Mouse (Mus musculus) right cerebral cortex, postnatal 36 days (tissue): ENCODE data around the gene Olfr97.

ENCODE experiments used
- DNase-seq, 2 experiments: peaks; one replicate each; pipeline ENCODE4 v3.0.0; 2022; ENCODE audit warnings: low spot score in 2 of 2, mixed read lengths in 1 of 2

Gene Olfr97

DNA sequence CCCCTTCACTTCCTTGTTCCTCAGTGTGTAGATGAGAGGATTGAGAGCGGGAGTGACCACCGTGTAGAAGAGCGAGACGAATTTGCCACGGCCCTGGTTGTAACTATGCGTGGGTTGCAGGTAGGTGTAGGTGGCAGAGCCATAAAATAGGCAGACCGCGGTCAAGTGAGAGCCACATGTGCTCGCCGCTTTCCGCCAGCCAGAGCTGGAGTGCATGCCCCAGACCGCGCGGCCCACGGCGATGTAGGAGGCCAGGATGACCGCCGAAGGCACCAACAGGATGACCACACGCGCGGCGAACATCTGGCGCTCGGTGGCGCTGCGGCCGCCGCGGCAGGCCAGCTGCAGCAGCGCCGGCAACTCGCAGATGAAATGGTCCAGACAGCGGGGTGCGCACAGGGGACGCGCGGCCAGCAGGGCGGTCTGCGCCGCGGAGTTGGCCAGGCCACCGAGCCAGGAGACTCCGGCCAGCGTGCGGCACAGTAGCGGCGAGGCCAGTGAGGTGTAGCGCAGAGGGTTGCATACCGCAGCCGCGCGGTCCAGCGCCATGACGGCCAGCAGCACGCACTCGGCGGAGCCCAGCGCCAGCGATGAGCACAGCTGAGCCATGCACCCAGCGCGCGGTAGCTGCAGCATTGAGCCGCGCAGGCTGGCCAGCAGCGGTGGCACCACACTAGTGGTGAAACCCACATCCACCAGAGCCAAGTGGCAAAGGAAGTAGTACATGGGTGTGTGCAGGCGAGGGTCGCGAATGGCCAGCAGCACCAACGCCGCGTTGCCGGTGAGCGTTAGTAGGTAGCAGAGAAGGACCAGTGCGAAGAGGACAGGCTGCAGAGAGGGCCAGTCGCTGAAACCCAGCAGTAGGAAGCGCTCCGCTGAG, 40.0 kb downstream of the Olfr97 start:
- peak in 1 of 2 experiments; percentile 12 for DNase-seq

DNA sequence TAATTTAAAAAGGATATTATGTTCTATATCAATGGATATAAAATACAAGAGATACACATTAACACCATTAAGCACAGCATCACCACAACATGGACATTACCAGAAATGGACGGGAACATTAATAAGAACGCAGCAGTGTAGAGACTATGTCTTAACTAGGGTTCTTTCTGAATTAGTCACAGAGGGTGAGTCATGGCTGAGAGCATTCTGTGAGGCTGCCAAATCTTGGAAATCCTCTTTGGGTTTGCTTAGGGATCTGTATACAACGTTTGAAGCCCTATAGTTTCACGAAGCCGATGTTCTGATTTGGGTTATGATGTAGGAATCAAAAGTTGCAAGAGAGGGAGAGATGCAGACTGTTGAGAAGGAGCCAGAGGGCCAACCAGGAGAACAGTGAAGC, 42.3 kb downstream of the Olfr97 start:
- DNase-seq: no peak

- no peak for DNase-seq
Observed at GRCm38 (mm10) chr17:37193656-37194055, 43.5 kb downstream of the Olfr97 start, which contains the start of gene Ubd. Ubd (plus strand) TSS chr17:37193892.

GRCm38 (mm10) chr17:37193032-37193431, 44.1 kb downstream of the Olfr97 start:
- DNase-seq: no peak

GRCm38 (mm10) chr17:37190711-37191110, 46.4 kb downstream of the Olfr97 start:
- no peak for DNase-seq

DNA sequence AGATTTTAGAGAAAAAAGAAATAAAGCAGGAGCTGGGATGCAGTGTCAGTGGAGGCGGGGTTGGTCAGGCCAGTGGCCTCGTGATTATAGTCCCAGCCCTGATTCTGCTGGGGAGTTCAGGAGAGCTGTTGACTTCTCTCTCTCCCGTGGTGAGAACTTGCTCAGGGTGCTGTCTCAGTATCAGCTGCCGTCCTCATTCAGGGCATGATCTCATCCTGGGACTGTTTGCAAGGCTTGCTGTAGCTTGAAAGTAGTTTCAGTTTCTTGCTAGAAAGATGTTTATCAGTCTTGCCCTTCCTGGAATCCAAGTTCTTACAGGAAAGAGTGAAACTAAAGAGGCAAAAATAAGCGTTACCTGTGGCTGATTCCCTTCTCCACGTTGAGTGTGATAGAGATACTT, 51.7 kb downstream of the Olfr97 start:
- DNase-seq: no peak
